Mouse (Mus musculus): ENCODE measurements at regions not wholly inside any gene's neighbourhood (a gene's known extent, or its start where the extent isn't known, plus 50 kb on each side); places are given as distances from the start of the nearest gene placed in this dataset.

- Histone ChIP-seq H3K4me2 (replicated peaks) (no peak overlapping the region), H3K27ac (no peak overlapping the region), H3K36me3 (no peaks in the 10 kb centered on the region), H3K4me1 (replicated peaks) (no peaks in the 10 kb centered on the region), H3K27me3 (replicated peaks) (no peaks in the 10 kb centered on the region), H3K9me3 (no peaks in the 10 kb centered on the region), H3K9ac (no peak overlapping the region), H3K4me3 (replicated peaks) (no peak overlapping the region)
- WGBS: 86% methylated on average over 2 of the region's 2 CpGs
- no peak for ATAC-seq
These were observed 160.4 kb upstream of the Zeb2 start for GRCm38 (mm10) chr2:45277602-45278001.

GRCm38 (mm10) chr2:45276703-45277102 lies 159.5 kb upstream of the Zeb2 start:
- Histone ChIP-seq H3K36me3 (no peaks in the 10 kb centered on the region), H3K9me3 (no peaks in the 10 kb centered on the region), H3K4me1 (replicated peaks) (no peaks in the 10 kb centered on the region), H3K27ac (no peak overlapping the region), H3K9ac (no peak overlapping the region), H3K27me3 (replicated peaks) (no peaks in the 10 kb centered on the region), H3K4me2 (replicated peaks) (no peak overlapping the region), H3K4me3 (replicated peaks) (no peak overlapping the region)
- no peak for ATAC-seq
- 71% methylated on average over 1 of the region's 1 CpGs for WGBS

GRCm38 (mm10) chr2:45270035-45270434 lies 152.8 kb upstream of the Zeb2 start:
- ATAC-seq: no peak
- Histone ChIP-seq H3K4me1 (replicated peaks) (no peaks in the 10 kb centered on the region), H3K36me3 (no peaks in the 10 kb centered on the region), H3K4me2 (replicated peaks) (no peak overlapping the region), H3K27ac (no peak overlapping the region), H3K9me3 (no peaks in the 10 kb centered on the region), H3K27me3 (replicated peaks) (no peaks in the 10 kb centered on the region), H3K4me3 (replicated peaks) (no peak overlapping the region), H3K9ac (no peak overlapping the region)
- 79% methylated on average over 2 of the region's 2 CpGs for WGBS

- Histone ChIP-seq H3K27ac (no peak overlapping the region), H3K4me1 (replicated peaks) (no peaks in the 10 kb centered on the region), H3K27me3 (replicated peaks) (no peaks in the 10 kb centered on the region), H3K4me2 (replicated peaks) (no peak overlapping the region), H3K4me3 (replicated peaks) (no peak overlapping the region), H3K9ac (no peak overlapping the region), H3K9me3 (no peaks in the 10 kb centered on the region), H3K36me3 (no peaks in the 10 kb centered on the region)
- 56% methylated on average over 2 of the region's 2 CpGs for WGBS
- ATAC-seq: no peak
These were observed 148.6 kb upstream of the Zeb2 start for GRCm38 (mm10) chr2:45265819-45266218.

- no peak overlapping the region for H3K4me3 ChIP-seq (replicated peaks)
- H3K27me3 ChIP-seq (replicated peaks): no peaks in the 10 kb centered on the region
- no peak overlapping the region for H3K27ac ChIP-seq
- no peak overlapping the region for H3K4me2 ChIP-seq (replicated peaks)
- no peaks in the 10 kb centered on the region for H3K4me1 ChIP-seq (replicated peaks)
- no peak for ATAC-seq
- H3K36me3 ChIP-seq: no peaks in the 10 kb centered on the region
- H3K9me3 ChIP-seq: no peaks in the 10 kb centered on the region
- no peak overlapping the region for H3K9ac ChIP-seq
- 71% methylated on average over 3 of the region's 3 CpGs for WGBS
These were observed 144.8 kb upstream of the Zeb2 start for GRCm38 (mm10) chr2:45261949-45262348.

- Histone ChIP-seq H3K36me3 (no peaks in the 10 kb centered on the region), H3K27me3 (replicated peaks) (no peaks in the 10 kb centered on the region), H3K9ac (no peak overlapping the region), H3K4me1 (replicated peaks) (no peaks in the 10 kb centered on the region), H3K4me3 (replicated peaks) (no peak overlapping the region), H3K9me3 (no peaks in the 10 kb centered on the region), H3K4me2 (replicated peaks) (no peak overlapping the region), H3K27ac (no peak overlapping the region)
- 66% methylated on average over 3 of the region's 3 CpGs for WGBS
- no peak for ATAC-seq
These were observed 141.7 kb upstream of the Zeb2 start for GRCm38 (mm10) chr2:45258897-45259296.

GRCm38 (mm10) chr2:45256373-45256772 lies 139.2 kb upstream of the Zeb2 start:
- no peak for ATAC-seq
- 80% methylated on average over 5 of the region's 5 CpGs for WGBS
- Histone ChIP-seq H3K9ac (no peak overlapping the region), H3K36me3 (no peaks in the 10 kb centered on the region), H3K27ac (no peak overlapping the region), H3K9me3 (no peaks in the 10 kb centered on the region), H3K4me2 (replicated peaks) (no peak overlapping the region), H3K4me3 (replicated peaks) (no peak overlapping the region), H3K27me3 (replicated peaks) (no peaks in the 10 kb centered on the region), H3K4me1 (replicated peaks) (no peaks in the 10 kb centered on the region)

- H3K36me3 ChIP-seq: no peaks in the 10 kb centered on the region
- H3K4me3 ChIP-seq (replicated peaks): no peak overlapping the region
- H3K9ac ChIP-seq: no peak overlapping the region
- peak; percentile 90 for ATAC-seq
- no peaks in the 10 kb centered on the region for H3K9me3 ChIP-seq
- no peaks in the 10 kb centered on the region for H3K4me1 ChIP-seq (replicated peaks)
- no peak overlapping the region for H3K4me2 ChIP-seq (replicated peaks)
- 66% methylated on average over 4 of the region's 4 CpGs for WGBS
- H3K27me3 ChIP-seq (replicated peaks): no peaks in the 10 kb centered on the region
- H3K27ac ChIP-seq: no peak overlapping the region
These were observed 136.7 kb upstream of the Zeb2 start for GRCm38 (mm10) chr2:45253936-45254335.

- H3K27ac ChIP-seq: no peak overlapping the region
- H3K4me2 ChIP-seq (replicated peaks): no peak overlapping the region
- H3K9ac ChIP-seq: no peak overlapping the region
- ATAC-seq: no peak
- no peaks in the 10 kb centered on the region for H3K4me1 ChIP-seq (replicated peaks)
- H3K36me3 ChIP-seq: no peaks in the 10 kb centered on the region
- H3K9me3 ChIP-seq: no peaks in the 10 kb centered on the region
- no peaks in the 10 kb centered on the region for H3K27me3 ChIP-seq (replicated peaks)
- 77% methylated on average over 4 of the region's 4 CpGs for WGBS
- H3K4me3 ChIP-seq (replicated peaks): no peak overlapping the region
These were observed 135.1 kb upstream of the Zeb2 start for GRCm38 (mm10) chr2:45252321-45252720.

- H3K4me1 ChIP-seq (replicated peaks): no peaks in the 10 kb centered on the region
- WGBS: 75% methylated on average over 1 of the region's 1 CpGs
- no peaks in the 10 kb centered on the region for H3K27me3 ChIP-seq (replicated peaks)
- H3K36me3 ChIP-seq: no peaks in the 10 kb centered on the region
- no peak overlapping the region for H3K9ac ChIP-seq
- ATAC-seq: no peak
- no peak overlapping the region for H3K27ac ChIP-seq
- H3K4me3 ChIP-seq (replicated peaks): no peak overlapping the region
- H3K9me3 ChIP-seq: no peaks in the 10 kb centered on the region
- no peak overlapping the region for H3K4me2 ChIP-seq (replicated peaks)
These were observed 132.5 kb upstream of the Zeb2 start for GRCm38 (mm10) chr2:45249658-45250057.

- no peak for ATAC-seq
- no peak overlapping the region for H3K4me3 ChIP-seq (replicated peaks)
- H3K27me3 ChIP-seq (replicated peaks): no peaks in the 10 kb centered on the region
- H3K9ac ChIP-seq: no peak overlapping the region
- H3K27ac ChIP-seq: no peak overlapping the region
- WGBS: 77% methylated on average over 10 of the region's 10 CpGs
- no peaks in the 10 kb centered on the region for H3K36me3 ChIP-seq
- no peak overlapping the region for H3K4me2 ChIP-seq (replicated peaks)
- no peaks in the 10 kb centered on the region for H3K4me1 ChIP-seq (replicated peaks)
- no peaks in the 10 kb centered on the region for H3K9me3 ChIP-seq
These were observed 129.1 kb upstream of the Zeb2 start for GRCm38 (mm10) chr2:45246061-45246945.

GRCm38 (mm10) chr2:45245506-45245905 lies 128.3 kb upstream of the Zeb2 start:
- no peak overlapping the region for H3K4me3 ChIP-seq (replicated peaks)
- WGBS: 50% methylated on average over 1 of the region's 1 CpGs
- H3K9ac ChIP-seq: no peak overlapping the region
- ATAC-seq: no peak
- no peaks in the 10 kb centered on the region for H3K4me1 ChIP-seq (replicated peaks)
- H3K27ac ChIP-seq: no peak overlapping the region
- no peak overlapping the region for H3K4me2 ChIP-seq (replicated peaks)
- H3K9me3 ChIP-seq: no peaks in the 10 kb centered on the region
- no peaks in the 10 kb centered on the region for H3K36me3 ChIP-seq
- no peaks in the 10 kb centered on the region for H3K27me3 ChIP-seq (replicated peaks)

GRCm38 (mm10) chr2:45244491-45244890 lies 127.3 kb upstream of the Zeb2 start:
- ATAC-seq: no peak
- no peak overlapping the region for H3K4me2 ChIP-seq (replicated peaks)

More at GRCm38 (mm10) chr2:45244491-45244890, 127.3 kb upstream of the Zeb2 start:
- Histone ChIP-seq H3K9ac (no peak overlapping the region), H3K27me3 (replicated peaks) (no peaks in the 10 kb centered on the region), H3K9me3 (no peaks in the 10 kb centered on the region), H3K4me3 (replicated peaks) (no peak overlapping the region), H3K4me1 (replicated peaks) (no peaks in the 10 kb centered on the region), H3K36me3 (no peaks in the 10 kb centered on the region), H3K27ac (no peak overlapping the region)
- WGBS: 80% methylated on average over 14 of the region's 14 CpGs

All from intestine, embryonic 15.5 days (tissue).